17 mouse cellular contexts compared by ENCODE assay signal in genomic region chr17:31453476-31453875, GRCm38 (mm10).
DNase-seq lines count a peak whose midpoint lies in the region; ATAC-seq and TF ChIP-seq lines count a peak whose summit lies in the region.
"Had no signal": no experiment of that assay in that cellular context is flagged by ENCODE, and none has a peak within 500 bp of the region (broad histone marks: within the 10 kb centered on the region; RNA-seq: fewer than 3 reads in every experiment).

No protein-coding gene starts in this region.

- H3K27me3 ChIP-seq in liver, embryonic 11.5 days (replicated peaks; ENCODE audit: control insufficient read depth, insufficient read depth, low read length), result no peaks in the 10 kb centered on the region
- no peaks in the 10 kb centered on the region for H3K27me3 ChIP-seq in intestine, embryonic 16.5 days (replicated peaks; ENCODE audit: control insufficient read depth, insufficient read depth, low read length)
- H3K27me3 ChIP-seq in lung, postnatal 0 days (replicated peaks; ENCODE audit: insufficient read depth, low read length), result no peaks in the 10 kb centered on the region
- no peaks in the 10 kb centered on the region for H3K27me3 ChIP-seq in stomach, embryonic 16.5 days (ENCODE audit: control insufficient read depth, insufficient read depth, low read length)
- no peaks in the 10 kb centered on the region for H3K27me3 ChIP-seq in thymus, adult 2 months (ENCODE audit: control insufficient read depth, insufficient read depth, low read length)
- H3K27me3 ChIP-seq: hindbrain, embryonic 13.5 days; liver, embryonic 15.5 days; neural tube, embryonic 13.5 days had no signal

- H3K4me2 ChIP-seq in liver, embryonic 11.5 days, result no peak overlapping the region
- H3K4me2 ChIP-seq in intestine, embryonic 16.5 days (ENCODE audit: low read depth, low read length), result no peak overlapping the region
- H3K4me2 ChIP-seq in lung, postnatal 0 days (replicated peaks; ENCODE audit: low read depth, low read length), result no peak overlapping the region
- no peak overlapping the region for H3K4me2 ChIP-seq in stomach, embryonic 16.5 days (ENCODE audit: low read depth, low read length)
- H3K4me2 ChIP-seq: hindbrain, embryonic 13.5 days; liver, embryonic 15.5 days; neural tube, embryonic 13.5 days had no signal

- DNase-seq in liver, embryonic 11.5 days (ENCODE audit: low spot score), result no peak
- no peak for DNase-seq in liver
- DNase-seq in lung, postnatal 0 days (ENCODE audit: low spot score), result peak; percentile 43
- DNase-seq in adrenal gland, adult (ENCODE audit: inconsistent age in 2 of 2, low spot score in 1 of 2), result no peak
- DNase-seq in thymus, adult 2 months, result no peak
- DNase-seq: cerebellum, adult 9-10 months; kidney, adult 2 months; kidney, postnatal 25 days; spleen, adult 18-20 months; thymus, adult 18-20 months had no signal

- TF ChIP-seq POLR2A in thymus, adult 2 months (IDR thresholded peaks at IDR 0.05; ENCODE audit: control insufficient read depth, extremely low read depth, insufficient read depth, low read length, poor library complexity), result no peak

- no peaks in the 10 kb centered on the region for H3K36me3 ChIP-seq in liver, embryonic 11.5 days (ENCODE audit: control insufficient read depth, insufficient read depth, low read length)
- peaks cover 10% of the 10 kb centered on the region for H3K36me3 ChIP-seq in intestine, embryonic 16.5 days (ENCODE audit: control insufficient read depth, insufficient read depth, low read length)
- H3K36me3 ChIP-seq in lung, postnatal 0 days (ENCODE audit: insufficient read depth, low read length), result no peaks in the 10 kb centered on the region
- H3K36me3 ChIP-seq in stomach, embryonic 16.5 days (ENCODE audit: control insufficient read depth, insufficient read depth, low read length), result no peaks in the 10 kb centered on the region
- no peaks in the 10 kb centered on the region for H3K36me3 ChIP-seq in thymus, adult 2 months (ENCODE audit: control insufficient read depth, insufficient read depth, low read length)
- H3K36me3 ChIP-seq: liver, embryonic 15.5 days had no signal

- H3K4me3 ChIP-seq in liver, embryonic 11.5 days (ENCODE audit: low read depth, low read length), result no peak overlapping the region
- no peak overlapping the region for H3K4me3 ChIP-seq in intestine, embryonic 16.5 days (ENCODE audit: low read length)
- H3K4me3 ChIP-seq in lung, postnatal 0 days (ENCODE audit: low read depth, low read length), result no peak overlapping the region
- no peak overlapping the region for H3K4me3 ChIP-seq in stomach, embryonic 16.5 days (replicated peaks; ENCODE audit: low read length)
- no peak overlapping the region for H3K4me3 ChIP-seq in thymus, adult 2 months (ENCODE audit: control insufficient read depth, insufficient read depth, low read length)
- H3K4me3 ChIP-seq: hindbrain, embryonic 13.5 days; liver, embryonic 15.5 days; midbrain, embryonic 10.5 days; neural tube, embryonic 13.5 days had no signal

- ATAC-seq in liver, embryonic 11.5 days (replicated peaks; ENCODE audit: low FRiP score), result no peak
- peak; percentile 49 for ATAC-seq in intestine, embryonic 16.5 days
- no peak for ATAC-seq in lung, postnatal 0 days
- peak; percentile 78 for ATAC-seq in stomach, embryonic 16.5 days (ENCODE audit: insufficient read depth, low FRiP score)
- ATAC-seq: CD4-positive, CD25-positive, alpha-beta regulatory T cell, adult 4 months had no signal

- H3K9me3 ChIP-seq in liver, embryonic 11.5 days (ENCODE audit: control insufficient read depth, low read length), result no peaks in the 10 kb centered on the region
- no peaks in the 10 kb centered on the region for H3K9me3 ChIP-seq in intestine, embryonic 16.5 days (ENCODE audit: control insufficient read depth, low read length)
- no peaks in the 10 kb centered on the region for H3K9me3 ChIP-seq in lung, postnatal 0 days (ENCODE audit: low read length)
- H3K9me3 ChIP-seq in stomach, embryonic 16.5 days (replicated peaks; ENCODE audit: control insufficient read depth, low read length), result no peaks in the 10 kb centered on the region
- H3K9me3 ChIP-seq: hindbrain, embryonic 13.5 days; liver, embryonic 15.5 days; midbrain, embryonic 10.5 days; neural tube, embryonic 13.5 days had no signal

- H3K27ac ChIP-seq in liver, embryonic 11.5 days (ENCODE audit: low read depth, low read length), result peak overlapping the region; percentile 25; the same call in 1 of the 2 replicates
- peak overlapping the region; percentile 94 for H3K27ac ChIP-seq in intestine, embryonic 16.5 days (ENCODE audit: low read length)
- peak overlapping the region; percentile 64 for H3K27ac ChIP-seq in lung, postnatal 0 days (ENCODE audit: low read length)
- peak overlapping the region; percentile 88 for H3K27ac ChIP-seq in stomach, embryonic 16.5 days (ENCODE audit: low read length)
- no peak overlapping the region for H3K27ac ChIP-seq in thymus, adult 2 months (ENCODE audit: control insufficient read depth, insufficient read depth, low read length)
- H3K27ac ChIP-seq: hindbrain, embryonic 13.5 days; liver, embryonic 15.5 days; midbrain, embryonic 10.5 days; neural tube, embryonic 13.5 days had no signal

- TF ChIP-seq EP300 in lung, postnatal 0 days (IDR thresholded peaks at IDR 0.05), result no peak; the same call in none of the 2 replicates

- TF ChIP-seq CTCF in lung, postnatal 0 days (IDR thresholded peaks at IDR 0.05), result no peak
- no peak for TF ChIP-seq CTCF in thymus, adult 2 months (IDR thresholded peaks at IDR 0.05; ENCODE audit: borderline replicate concordance, control insufficient read depth, extremely low read depth, insufficient read depth, low read length, poor library complexity)

- 59% methylated on average over 3 of the region's 3 CpGs for WGBS in liver, embryonic 11.5 days
- WGBS in intestine, embryonic 16.5 days, result 47% methylated on average over 3 of the region's 3 CpGs
- 38% methylated on average over 3 of the region's 3 CpGs for WGBS in lung, postnatal 0 days
- WGBS in stomach, embryonic 16.5 days, result 48% methylated on average over 3 of the region's 3 CpGs
- 93% methylated on average over 3 of the region's 3 CpGs for WGBS in thymus, adult 2 months

- H3K4me1 ChIP-seq in liver, embryonic 11.5 days (replicated peaks; ENCODE audit: control insufficient read depth, insufficient read depth, low read length), result no peaks in the 10 kb centered on the region; the same call in 1 of the 2 replicates
- peaks cover 55% of the 10 kb centered on the region for H3K4me1 ChIP-seq in intestine, embryonic 16.5 days (ENCODE audit: control insufficient read depth, insufficient read depth, low read length)
- H3K4me1 ChIP-seq in lung, postnatal 0 days (ENCODE audit: insufficient read depth, low read depth, low read length), result no peaks in the 10 kb centered on the region
- peaks cover 44% of the 10 kb centered on the region for H3K4me1 ChIP-seq in stomach, embryonic 16.5 days (ENCODE audit: control insufficient read depth, insufficient read depth, low read length)
- H3K4me1 ChIP-seq in thymus, adult 2 months (replicated peaks; ENCODE audit: control insufficient read depth, insufficient read depth, low read length), result no peaks in the 10 kb centered on the region
- H3K4me1 ChIP-seq: liver, embryonic 15.5 days had no signal

- no peak overlapping the region for H3K9ac ChIP-seq in liver, embryonic 11.5 days (ENCODE audit: low read depth, low read length)
- no peak overlapping the region for H3K9ac ChIP-seq in intestine, embryonic 16.5 days (ENCODE audit: low read depth, low read length)
- no peak overlapping the region for H3K9ac ChIP-seq in lung, postnatal 0 days (replicated peaks; ENCODE audit: low read depth)
- H3K9ac ChIP-seq in stomach, embryonic 16.5 days (ENCODE audit: low read length), result no peak overlapping the region
- H3K9ac ChIP-seq: hindbrain, embryonic 13.5 days; liver, embryonic 15.5 days; neural tube, embryonic 13.5 days had no signal

Comparison
In these comparisons a context has a peak if more than half of its experiments do, and no peak if none do; other contexts are left out.
1. ATAC-seq: peak in intestine, embryonic 16.5 days (single experiment) and stomach, embryonic 16.5 days (single experiment); none in liver, embryonic 11.5 days (single experiment) and lung, postnatal 0 days (single experiment).